Mouse (Mus musculus): ENCODE measurements around the gene Mrps18c. TPM values are rescaled to one million over a fixed set of nuclear protein-coding genes. Genes with fewer than 3 reads are reported as not detected.
A peak's percentile ranks its signal among the peaks of the same experiment; 100 is the strongest.

Gene Mrps18c
- not detected in 2 replicates for polyA plus RNA-seq (2012; ENCODE audit: insufficient read depth, insufficient read length, low replicate concordance, missing spikeins)

DNA sequence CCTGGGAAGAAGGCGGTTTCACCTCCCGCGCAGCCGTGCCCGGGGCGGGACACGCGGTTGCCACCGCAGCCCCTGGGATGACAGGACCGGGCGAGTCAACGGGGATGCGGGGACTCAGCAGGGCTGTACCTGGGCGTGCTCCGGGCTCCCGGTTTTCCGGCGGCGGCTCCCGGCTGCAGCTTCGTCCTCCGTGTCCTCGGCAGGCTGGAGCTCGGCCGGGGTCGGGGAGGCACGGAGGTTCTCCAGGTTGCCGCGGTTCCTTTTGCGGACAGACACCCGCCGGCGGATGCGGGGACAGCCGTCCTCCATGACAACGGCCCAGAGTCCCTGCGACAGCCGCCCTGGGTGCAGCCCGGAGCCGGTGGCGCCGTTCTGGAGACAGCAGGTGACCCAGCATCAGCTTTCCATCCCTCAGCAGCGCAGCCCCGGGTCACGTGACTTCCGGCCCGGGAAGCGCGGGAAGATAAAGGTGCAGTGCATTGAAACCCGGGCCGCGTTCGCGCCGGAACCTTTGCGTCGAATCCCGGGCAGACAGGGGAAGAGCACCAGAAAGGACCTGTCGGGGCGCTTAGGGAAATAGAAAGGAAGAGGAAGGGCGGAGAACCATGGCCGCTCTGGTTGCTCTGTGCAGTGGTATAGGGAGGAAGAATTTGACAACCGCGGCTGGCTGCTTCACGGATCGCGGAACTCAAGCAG is at the start of gene Mrps18c, which contains the start of gene Helq:
Gene Mrps18c (plus strand): TSS at position 463 of the 696 bp plus-strand sequence.
Gene Helq (minus strand): TSS at position 434 of the 696 bp plus-strand sequence.
- peaks cover 4% of the 10 kb centered on the region; the same call in 1 of the 2 replicates for H3K4me1 ChIP-seq (ENCODE audit: control insufficient read depth, insufficient read depth, low read length)
- TF ChIP-seq POLR2A (IDR thresholded peaks at IDR 0.05; ENCODE audit: insufficient read depth, low read depth, low read length) (peak; percentile 58), CTCF (IDR thresholded peaks at IDR 0.05; ENCODE audit: insufficient read depth, low read depth, low read length) (no peak)
- H3K4me3 ChIP-seq (ENCODE audit: insufficient read depth, low read depth, low read length), result peak within 1 kb of the TSS; percentile 91
- under 1% methylated on average over 67 of the region's 67 CpGs for WGBS
- H3K27ac ChIP-seq (ENCODE audit: insufficient read depth, low read depth, low read length), result peak within 1 kb of the TSS; percentile 52; the same call in 1 of the 2 replicates

DNA sequence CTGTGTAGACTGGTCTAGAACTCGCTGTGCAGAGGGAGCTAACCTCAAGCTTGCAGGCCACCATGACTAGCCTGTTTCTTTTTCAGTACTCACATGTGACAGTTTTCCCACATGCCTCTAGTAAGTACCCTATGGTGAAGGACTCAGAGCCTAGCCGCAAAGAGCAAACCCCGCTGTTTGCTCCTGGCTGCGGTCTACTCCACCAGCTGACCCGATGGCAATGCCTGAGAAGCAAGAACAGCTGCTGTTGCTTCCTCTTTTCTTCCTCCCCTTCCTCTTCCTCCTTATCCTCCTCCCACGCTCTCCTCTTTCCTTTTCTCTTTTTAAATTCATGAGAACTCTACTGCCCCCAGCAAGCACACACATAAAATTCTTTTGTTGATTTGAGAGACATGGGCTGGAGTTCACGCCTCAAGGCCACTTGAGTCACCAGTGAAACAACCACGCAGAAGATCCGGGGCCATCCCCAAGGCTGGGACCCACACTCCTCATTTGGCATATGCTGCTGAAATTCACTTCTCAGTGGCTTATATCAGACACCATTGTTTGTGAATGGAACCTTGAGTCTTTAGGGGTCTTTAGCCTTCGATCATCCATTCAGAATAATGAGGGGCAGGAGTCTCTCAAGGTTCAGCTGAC is 47.7 kb upstream of the Mrps18c start:
- Histone ChIP-seq H3K4me1 (ENCODE audit: control insufficient read depth, insufficient read depth, low read length) (no peaks in the 10 kb centered on the region), H3K27ac (ENCODE audit: insufficient read depth, low read depth, low read length) (no peak overlapping the region), H3K4me3 (ENCODE audit: insufficient read depth, low read depth, low read length) (no peak overlapping the region)
- TF ChIP-seq POLR2A (IDR thresholded peaks at IDR 0.05; ENCODE audit: insufficient read depth, low read depth, low read length), result no peak
- no peak for TF ChIP-seq CTCF (IDR thresholded peaks at IDR 0.05; ENCODE audit: insufficient read depth, low read depth, low read length)
- WGBS, result 81% methylated on average over 10 of the region's 10 CpGs

DNA sequence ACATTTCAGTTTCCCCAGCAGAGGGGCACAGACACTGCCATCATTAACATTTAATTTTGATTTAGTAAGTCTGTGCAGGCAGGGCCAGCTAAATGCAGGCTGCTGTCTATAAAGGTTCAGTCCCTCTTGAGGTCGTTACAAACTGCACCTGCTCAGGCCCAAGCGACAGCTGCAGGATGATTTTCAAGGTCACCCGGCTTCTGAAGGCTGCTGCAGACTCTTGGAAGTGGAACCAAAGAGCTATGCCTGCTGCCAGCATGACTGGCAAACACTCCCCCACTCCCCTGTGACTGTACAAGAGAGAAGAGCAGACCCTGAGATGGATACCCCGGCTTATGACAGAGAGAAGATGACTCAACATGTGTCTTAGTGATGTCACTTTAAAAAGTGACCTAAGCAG is 46.8 kb upstream of the Mrps18c start:
- no peaks in the 10 kb centered on the region for H3K4me1 ChIP-seq (ENCODE audit: control insufficient read depth, insufficient read depth, low read length)
- 47% methylated on average over 4 of the region's 4 CpGs for WGBS
- H3K4me3 ChIP-seq (ENCODE audit: insufficient read depth, low read depth, low read length), result no peak overlapping the region
- H3K27ac ChIP-seq (ENCODE audit: insufficient read depth, low read depth, low read length), result no peak overlapping the region
- TF ChIP-seq CTCF (IDR thresholded peaks at IDR 0.05; ENCODE audit: insufficient read depth, low read depth, low read length) (no peak), POLR2A (IDR thresholded peaks at IDR 0.05; ENCODE audit: insufficient read depth, low read depth, low read length) (no peak)

DNA sequence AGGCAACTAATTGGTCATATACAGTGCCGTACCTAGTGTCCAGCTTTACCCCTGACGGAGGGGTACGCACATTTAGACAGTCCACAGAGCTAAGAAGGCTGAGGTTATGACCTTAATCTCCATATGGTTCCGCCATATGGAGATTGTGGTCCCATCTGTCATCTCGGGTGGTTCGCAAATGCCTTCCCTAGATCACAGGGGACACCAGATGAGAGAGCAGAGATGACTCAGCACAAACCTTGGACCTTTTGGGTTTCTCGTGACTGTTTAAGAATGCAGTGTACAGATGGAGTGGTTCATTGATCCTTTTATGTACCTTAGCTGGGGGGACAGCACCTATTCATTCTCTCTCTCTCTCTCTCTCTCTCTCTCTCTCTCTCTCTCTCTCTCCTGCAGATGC is 45.0 kb upstream of the Mrps18c start:
- TF ChIP-seq CTCF (IDR thresholded peaks at IDR 0.05; ENCODE audit: insufficient read depth, low read depth, low read length) (no peak), POLR2A (IDR thresholded peaks at IDR 0.05; ENCODE audit: insufficient read depth, low read depth, low read length) (no peak)
- no peaks in the 10 kb centered on the region for H3K4me1 ChIP-seq (ENCODE audit: control insufficient read depth, insufficient read depth, low read length)
- WGBS, result 84% methylated on average over 7 of the region's 7 CpGs
- no peak overlapping the region for H3K4me3 ChIP-seq (ENCODE audit: insufficient read depth, low read depth, low read length)
- H3K27ac ChIP-seq (ENCODE audit: insufficient read depth, low read depth, low read length), result no peak overlapping the region

DNA sequence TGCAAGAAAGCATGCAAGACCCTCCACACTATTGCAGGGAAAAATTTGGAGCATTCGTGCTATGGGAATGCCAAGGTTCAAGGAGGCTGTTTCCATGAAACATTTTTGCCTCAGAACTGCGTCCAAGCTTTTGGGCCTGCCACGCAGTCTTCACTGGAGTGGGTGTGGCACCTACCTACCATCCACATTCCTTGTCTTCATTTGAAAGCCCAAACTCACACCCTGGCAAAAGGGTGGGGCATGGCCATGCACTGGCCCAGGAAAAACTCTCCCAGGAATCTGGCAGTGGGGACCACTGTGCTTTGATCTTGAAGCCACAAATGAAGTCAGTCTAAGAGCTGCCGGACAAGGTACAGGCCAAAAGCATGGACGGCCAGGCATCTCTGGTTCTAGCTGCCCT is 40.3 kb upstream of the Mrps18c start:
- 96% methylated on average over 5 of the region's 5 CpGs for WGBS
- no peak overlapping the region for H3K27ac ChIP-seq (ENCODE audit: insufficient read depth, low read depth, low read length)
- no peak overlapping the region for H3K4me3 ChIP-seq (ENCODE audit: insufficient read depth, low read depth, low read length)
- TF ChIP-seq CTCF (IDR thresholded peaks at IDR 0.05; ENCODE audit: insufficient read depth, low read depth, low read length) (no peak), POLR2A (IDR thresholded peaks at IDR 0.05; ENCODE audit: insufficient read depth, low read depth, low read length) (no peak)
- H3K4me1 ChIP-seq (ENCODE audit: control insufficient read depth, insufficient read depth, low read length), result no peaks in the 10 kb centered on the region

DNA sequence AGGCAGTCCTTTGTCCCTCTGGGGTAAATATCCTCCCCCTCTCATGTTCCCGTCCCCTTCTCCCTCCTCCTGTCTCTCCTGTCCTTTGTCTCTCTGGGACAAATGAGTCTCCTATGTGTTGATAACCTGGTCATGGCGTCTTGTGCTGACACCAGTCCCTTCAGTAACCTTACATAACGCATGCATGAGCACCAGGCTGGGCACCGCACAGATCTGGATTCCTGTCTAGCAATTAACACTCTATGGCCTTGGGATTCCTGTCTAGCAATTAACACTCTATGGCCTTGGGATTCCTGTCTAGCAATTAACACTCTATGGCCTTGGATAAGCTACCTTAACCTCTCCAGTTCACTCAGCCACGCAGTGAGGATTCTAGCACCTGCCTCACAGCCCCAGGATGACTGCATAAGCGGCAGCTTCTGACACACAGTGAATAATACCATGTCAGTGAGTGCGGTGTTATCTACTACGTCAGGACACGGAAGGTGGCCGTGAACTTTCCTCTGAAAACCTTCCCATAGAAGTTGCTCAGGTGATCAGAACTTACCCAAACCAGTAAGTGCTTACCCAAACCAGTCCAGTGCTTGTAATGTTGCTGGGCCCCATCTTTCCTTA is 38.3 kb upstream of the Mrps18c start:
- Histone ChIP-seq H3K4me3 (ENCODE audit: insufficient read depth, low read depth, low read length) (no peak overlapping the region), H3K4me1 (ENCODE audit: control insufficient read depth, insufficient read depth, low read length) (no peaks in the 10 kb centered on the region), H3K27ac (ENCODE audit: insufficient read depth, low read depth, low read length) (no peak overlapping the region)
- no peak for TF ChIP-seq CTCF (IDR thresholded peaks at IDR 0.05; ENCODE audit: insufficient read depth, low read depth, low read length)
- TF ChIP-seq POLR2A (IDR thresholded peaks at IDR 0.05; ENCODE audit: insufficient read depth, low read depth, low read length), result no peak
- 87% methylated on average over 10 of the region's 10 CpGs for WGBS

DNA sequence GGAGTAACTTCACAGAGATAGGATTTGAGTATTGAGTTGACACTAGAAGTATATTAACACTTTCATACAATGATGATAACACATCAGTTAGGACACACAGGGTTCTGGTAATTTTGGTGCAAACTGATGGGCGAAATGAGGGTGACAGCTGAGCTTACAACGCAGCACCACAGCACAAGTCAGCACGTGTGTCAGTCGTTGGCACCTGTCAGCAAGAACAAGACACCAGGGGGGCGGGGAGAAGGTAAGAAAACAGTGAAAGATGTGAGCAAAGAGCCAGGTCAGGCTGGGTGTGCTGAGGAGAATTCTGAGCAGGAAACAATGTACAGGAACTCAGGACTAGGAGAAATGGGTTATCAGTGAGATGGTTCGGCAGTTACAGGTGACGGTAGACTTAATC is 36.7 kb upstream of the Mrps18c start:
- 89% methylated on average over 7 of the region's 7 CpGs for WGBS
- TF ChIP-seq CTCF (IDR thresholded peaks at IDR 0.05; ENCODE audit: insufficient read depth, low read depth, low read length) (no peak), POLR2A (IDR thresholded peaks at IDR 0.05; ENCODE audit: insufficient read depth, low read depth, low read length) (no peak)
- Histone ChIP-seq H3K4me1 (ENCODE audit: control insufficient read depth, insufficient read depth, low read length) (no peaks in the 10 kb centered on the region), H3K4me3 (ENCODE audit: insufficient read depth, low read depth, low read length) (no peak overlapping the region), H3K27ac (ENCODE audit: insufficient read depth, low read depth, low read length) (no peak overlapping the region)

DNA sequence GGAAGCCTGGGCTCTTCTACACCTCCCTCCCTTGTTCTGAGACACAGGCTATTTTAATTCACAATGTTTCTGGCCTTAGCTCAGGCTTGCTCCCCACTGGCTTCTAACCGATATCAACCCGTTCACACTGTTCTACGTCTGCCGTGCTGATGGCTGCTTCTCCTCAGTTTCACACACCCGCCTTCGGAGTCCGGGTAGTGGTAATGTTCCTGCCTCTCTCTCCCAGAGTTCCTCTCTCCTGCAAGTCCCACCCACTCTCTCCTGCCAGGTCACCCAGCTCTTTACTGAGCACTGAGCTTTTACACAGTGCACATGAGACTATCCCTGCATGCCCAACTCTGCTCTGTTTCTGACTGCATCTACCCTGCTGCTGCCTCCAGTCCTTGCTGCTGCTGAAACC is 32.4 kb upstream of the Mrps18c start:
- TF ChIP-seq POLR2A (IDR thresholded peaks at IDR 0.05; ENCODE audit: insufficient read depth, low read depth, low read length) (no peak), CTCF (IDR thresholded peaks at IDR 0.05; ENCODE audit: insufficient read depth, low read depth, low read length) (no peak)
- Histone ChIP-seq H3K27ac (ENCODE audit: insufficient read depth, low read depth, low read length) (no peak overlapping the region), H3K4me3 (ENCODE audit: insufficient read depth, low read depth, low read length) (no peak overlapping the region), H3K4me1 (ENCODE audit: control insufficient read depth, insufficient read depth, low read length) (no peaks in the 10 kb centered on the region)
- WGBS, result 90% methylated on average over 7 of the region's 7 CpGs

DNA sequence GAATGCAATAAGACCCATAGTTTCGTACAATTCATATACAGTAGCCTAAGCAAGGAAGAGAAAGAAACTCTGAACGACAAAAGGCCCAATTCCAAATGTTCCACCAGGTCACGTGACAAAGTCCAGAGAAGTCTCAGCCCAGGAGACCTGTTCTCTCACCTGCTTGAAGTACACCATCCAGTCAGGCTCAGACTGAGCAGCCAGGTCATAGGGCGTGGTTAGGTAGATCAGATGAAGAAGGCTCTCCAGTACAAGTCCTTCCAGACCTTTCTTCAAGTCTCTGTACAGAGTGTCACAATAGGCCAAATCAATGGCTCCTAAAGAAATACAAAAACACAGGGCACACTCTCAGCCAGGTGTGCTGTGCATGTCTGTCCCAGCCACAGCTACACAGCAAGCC is 26.9 kb upstream of the Mrps18c start:
- Histone ChIP-seq H3K4me3 (ENCODE audit: insufficient read depth, low read depth, low read length) (no peak overlapping the region), H3K27ac (ENCODE audit: insufficient read depth, low read depth, low read length) (no peak overlapping the region), H3K4me1 (ENCODE audit: control insufficient read depth, insufficient read depth, low read length) (no peaks in the 10 kb centered on the region)
- WGBS, result 98% methylated on average over 4 of the region's 4 CpGs
- no peak for TF ChIP-seq POLR2A (IDR thresholded peaks at IDR 0.05; ENCODE audit: insufficient read depth, low read depth, low read length)
- TF ChIP-seq CTCF (IDR thresholded peaks at IDR 0.05; ENCODE audit: insufficient read depth, low read depth, low read length), result no peak

Measured in olfactory bulb, adult 2 months (tissue).